Mouse (Mus musculus): Measurements from ENCODE around the gene Itgal. TPM values are rescaled to one million over a fixed set of nuclear protein-coding genes. Genes with fewer than 3 reads are reported as not detected.
"Not testable (repeated sequence)": the region's sequence is repeated elsewhere in the genome, so short reads cannot be mapped to it uniquely, and the experiment has no call there.

Itgal gene
- polyA plus RNA-seq (2014; fragmentation: Nextera tagmentation; extraction: Ambion mirVana) = 0.09 and 0.17 TPM in 2 replicates

DNA sequence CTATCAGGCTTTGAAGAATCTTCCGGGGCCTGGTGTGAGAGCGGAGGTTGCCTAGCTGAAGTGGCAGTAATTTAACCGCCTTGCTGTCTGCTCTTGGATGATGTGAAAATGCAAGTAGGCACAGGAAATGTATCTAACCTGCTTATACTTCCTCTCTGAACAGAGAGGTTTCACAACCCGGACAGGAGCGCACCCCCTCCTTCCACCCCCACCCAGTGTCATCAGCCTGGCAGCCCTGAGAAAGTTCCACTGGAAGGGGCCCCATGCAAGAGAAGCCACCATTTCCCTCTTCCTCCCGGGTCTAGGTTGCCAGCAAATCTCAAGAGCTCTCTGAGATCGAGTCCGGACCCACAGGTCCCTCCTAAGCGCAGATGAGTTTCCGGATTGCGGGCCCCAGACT lies at the start of gene Itgal:
Gene Itgal, plus strand, starts transcription at position 163 of the 400 bp plus-strand sequence.
- Histone ChIP-seq H3K4me2 (ENCODE audit: low read depth, low read length) (no peak within 1 kb of the TSS), H3K4me1 (ENCODE audit: control insufficient read depth, insufficient read depth, low read length) (no peaks in the 10 kb centered on the region), H3K9me3 (ENCODE audit: control insufficient read depth, low read length) (no peaks in the 10 kb centered on the region), H3K4me3 (ENCODE audit: low read depth, low read length) (no peak within 1 kb of the TSS), H3K27ac (ENCODE audit: low read depth, low read length) (no peak within 1 kb of the TSS), H3K9ac (replicated peaks; ENCODE audit: low read depth, low read length) (no peak within 1 kb of the TSS), H3K36me3 (ENCODE audit: control insufficient read depth, insufficient read depth, low read length) (no peaks in the 10 kb centered on the region), H3K27me3 (ENCODE audit: control insufficient read depth, insufficient read depth, low read length) (no peaks in the 10 kb centered on the region)
- 84% methylated on average over 11 of the region's 11 CpGs for WGBS
- ATAC-seq (ENCODE audit: low read depth) = no peak

GRCm38 (mm10) chr7:127250511-127250910 lies 45.5 kb upstream of the Itgal start:
- H3K4me2 ChIP-seq (ENCODE audit: low read depth, low read length); H3K9me3 ChIP-seq (ENCODE audit: control insufficient read depth, low read length); H3K4me3 ChIP-seq (ENCODE audit: low read depth, low read length); H3K36me3 ChIP-seq (ENCODE audit: control insufficient read depth, insufficient read depth, low read length); H3K9ac ChIP-seq (replicated peaks; ENCODE audit: low read depth, low read length); ATAC-seq (ENCODE audit: low read depth); H3K27ac ChIP-seq (ENCODE audit: low read depth, low read length); H3K27me3 ChIP-seq (ENCODE audit: control insufficient read depth, insufficient read depth, low read length): not testable (repeated sequence)
- H3K4me1 ChIP-seq (ENCODE audit: control insufficient read depth, insufficient read depth, low read length) = peaks cover 24% of the 10 kb centered on the region
- 91% methylated on average over 8 of the region's 8 CpGs for WGBS

DNA sequence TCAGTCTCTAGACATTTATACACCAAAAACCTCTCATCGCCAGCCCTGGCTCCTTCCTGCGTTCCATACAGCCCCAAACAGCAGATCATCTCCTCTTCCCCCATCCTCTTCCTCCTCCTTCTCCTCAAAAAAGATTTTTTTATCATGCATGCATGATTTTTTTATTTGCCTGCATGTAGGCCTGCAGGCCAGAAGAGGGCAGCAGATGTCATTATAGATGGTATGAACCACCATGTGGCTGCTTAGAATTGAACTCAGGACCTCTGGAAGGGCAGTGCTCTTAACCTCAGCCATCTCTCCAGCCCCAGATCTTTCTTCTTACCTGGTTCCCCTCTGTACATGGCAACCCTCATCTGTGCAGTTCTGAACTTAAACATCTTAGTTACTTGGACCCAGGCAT lies 43.6 kb upstream of the Itgal start:
- H3K4me3 ChIP-seq (ENCODE audit: low read depth, low read length) = no peak overlapping the region
- 0 out of 2 replicates have a peak, but pooled peaks cover 3% of the 10 kb centered on the region for H3K36me3 ChIP-seq (ENCODE audit: control insufficient read depth, insufficient read depth, low read length)
- H3K4me1 ChIP-seq (ENCODE audit: control insufficient read depth, insufficient read depth, low read length) = peaks cover 12% of the 10 kb centered on the region; the same call in 1 of the 2 replicates
- ATAC-seq (ENCODE audit: low read depth) = no peak
- no peak overlapping the region for H3K9ac ChIP-seq (replicated peaks; ENCODE audit: low read depth, low read length)
- H3K9me3 ChIP-seq (ENCODE audit: control insufficient read depth, low read length) = no peaks in the 10 kb centered on the region
- H3K27ac ChIP-seq (ENCODE audit: low read depth, low read length) = no peak overlapping the region
- H3K4me2 ChIP-seq (ENCODE audit: low read depth, low read length) = no peak overlapping the region
- WGBS = 87% methylated on average over 2 of the region's 2 CpGs
- no peaks in the 10 kb centered on the region for H3K27me3 ChIP-seq (ENCODE audit: control insufficient read depth, insufficient read depth, low read length)

- Histone ChIP-seq H3K4me1 (ENCODE audit: control insufficient read depth, insufficient read depth, low read length) (peaks cover 12% of the 10 kb centered on the region; the same call in 1 of the 2 replicates), H3K9ac (replicated peaks; ENCODE audit: low read depth, low read length) (peak overlapping the region; percentile 67), H3K27me3 (ENCODE audit: control insufficient read depth, insufficient read depth, low read length) (no peaks in the 10 kb centered on the region), H3K4me2 (ENCODE audit: low read depth, low read length) (peak overlapping the region; percentile 81), H3K9me3 (ENCODE audit: control insufficient read depth, low read length) (no peaks in the 10 kb centered on the region), H3K27ac (ENCODE audit: low read depth, low read length) (peak overlapping the region; percentile 94), H3K4me3 (ENCODE audit: low read depth, low read length) (peak overlapping the region; percentile 53), H3K36me3 (ENCODE audit: control insufficient read depth, insufficient read depth, low read length) (0 out of 2 replicates have a peak, but pooled peaks cover 3% of the 10 kb centered on the region)
- no peak for ATAC-seq (ENCODE audit: low read depth)
- WGBS = 88% methylated on average over 6 of the region's 6 CpGs
Measured at GRCm38 (mm10) chr7:127253341-127253740, 42.7 kb upstream of the Itgal start.

GRCm38 (mm10) chr7:127253821-127254769 lies 42.0 kb upstream of the Itgal start:
- Histone ChIP-seq H3K27me3 (ENCODE audit: control insufficient read depth, insufficient read depth, low read length) (no peaks in the 10 kb centered on the region), H3K9me3 (ENCODE audit: control insufficient read depth, low read length) (no peaks in the 10 kb centered on the region), H3K4me2 (ENCODE audit: low read depth, low read length) (peak overlapping the region; percentile 81), H3K4me3 (ENCODE audit: low read depth, low read length) (peak overlapping the region; percentile 53), H3K4me1 (ENCODE audit: control insufficient read depth, insufficient read depth, low read length) (peaks cover 12% of the 10 kb centered on the region; the same call in 1 of the 2 replicates), H3K27ac (ENCODE audit: low read depth, low read length) (peak overlapping the region; percentile 94), H3K9ac (replicated peaks; ENCODE audit: low read depth, low read length) (peak overlapping the region; percentile 67), H3K36me3 (ENCODE audit: control insufficient read depth, insufficient read depth, low read length) (no peaks in the 10 kb centered on the region)
- ATAC-seq (ENCODE audit: low read depth) = peak; percentile 93
- WGBS = under 1% methylated on average over 136 of the region's 136 CpGs

- WGBS = 20% methylated on average over 4 of the region's 4 CpGs
- peak overlapping the region; percentile 87 for H3K27ac ChIP-seq (ENCODE audit: low read depth, low read length)
- no peak for ATAC-seq (ENCODE audit: low read depth)
- H3K9me3 ChIP-seq (ENCODE audit: control insufficient read depth, low read length) = no peaks in the 10 kb centered on the region
- H3K4me1 ChIP-seq (ENCODE audit: control insufficient read depth, insufficient read depth, low read length) = peaks cover 14% of the 10 kb centered on the region; the same call in 1 of the 2 replicates
- peak overlapping the region; percentile 67 for H3K9ac ChIP-seq (replicated peaks; ENCODE audit: low read depth, low read length)
- H3K27me3 ChIP-seq (ENCODE audit: control insufficient read depth, insufficient read depth, low read length) = no peaks in the 10 kb centered on the region
- H3K4me3 ChIP-seq (ENCODE audit: low read depth, low read length) = peak overlapping the region; percentile 53
- H3K36me3 ChIP-seq (ENCODE audit: control insufficient read depth, insufficient read depth, low read length) = no peaks in the 10 kb centered on the region
- peak overlapping the region; percentile 81 for H3K4me2 ChIP-seq (ENCODE audit: low read depth, low read length)
Measured at GRCm38 (mm10) chr7:127255008-127255407, 41.1 kb upstream of the Itgal start.

DNA sequence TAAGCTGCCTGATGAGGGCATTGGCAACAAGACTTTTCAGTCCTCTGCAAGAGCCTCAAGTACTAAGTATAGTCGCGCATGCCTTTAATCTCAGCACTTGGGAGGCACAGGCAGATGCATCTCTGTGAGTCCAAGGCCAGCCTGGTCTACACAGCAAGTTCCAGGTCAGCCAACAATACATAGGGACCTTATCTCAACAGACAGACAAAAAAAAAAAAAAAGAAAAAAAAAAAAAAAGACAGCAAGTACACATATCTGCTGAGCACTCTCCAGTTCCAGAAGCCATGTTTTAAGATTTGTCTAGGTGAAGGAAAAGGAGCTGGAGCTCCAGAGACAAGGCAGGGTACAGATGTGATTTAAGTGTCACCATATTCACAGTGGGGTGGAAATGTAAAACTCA lies 40.1 kb upstream of the Itgal start:
- Histone ChIP-seq H3K4me3 (ENCODE audit: low read depth, low read length) (no peak overlapping the region), H3K27ac (ENCODE audit: low read depth, low read length) (no peak overlapping the region), H3K27me3 (ENCODE audit: control insufficient read depth, insufficient read depth, low read length) (no peaks in the 10 kb centered on the region), H3K4me2 (ENCODE audit: low read depth, low read length) (no peak overlapping the region), H3K4me1 (ENCODE audit: control insufficient read depth, insufficient read depth, low read length) (peaks cover 16% of the 10 kb centered on the region; the same call in 1 of the 2 replicates), H3K9ac (replicated peaks; ENCODE audit: low read depth, low read length) (no peak overlapping the region), H3K9me3 (ENCODE audit: control insufficient read depth, low read length) (no peaks in the 10 kb centered on the region), H3K36me3 (ENCODE audit: control insufficient read depth, insufficient read depth, low read length) (no peaks in the 10 kb centered on the region)
- no peak for ATAC-seq (ENCODE audit: low read depth)
- WGBS = 94% methylated on average over 2 of the region's 2 CpGs

DNA sequence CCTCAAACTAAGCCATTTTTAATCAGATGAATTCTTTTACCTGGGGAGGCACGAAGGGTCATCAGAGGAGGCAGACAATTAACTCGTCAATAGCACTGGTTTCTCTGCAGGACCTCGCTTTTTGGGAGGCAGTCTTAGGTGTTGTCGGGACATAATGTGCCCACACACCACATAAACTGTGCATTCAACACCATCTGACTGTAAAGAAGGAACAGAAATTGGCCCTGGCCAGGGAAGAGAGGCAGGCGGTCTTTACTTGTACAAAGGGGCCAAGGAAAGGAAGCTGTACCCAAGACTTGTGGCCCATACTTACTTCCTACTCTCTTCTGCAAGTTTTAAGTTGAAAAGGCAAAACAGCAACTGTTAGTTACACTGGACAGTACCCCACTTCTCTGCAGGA lies 39.5 kb upstream of the Itgal start:
- H3K4me2 ChIP-seq (ENCODE audit: low read depth, low read length) = no peak overlapping the region
- no peak overlapping the region for H3K9ac ChIP-seq (replicated peaks; ENCODE audit: low read depth, low read length)
- no peak overlapping the region for H3K27ac ChIP-seq (ENCODE audit: low read depth, low read length)
- ATAC-seq (ENCODE audit: low read depth) = no peak
- 90% methylated on average over 5 of the region's 5 CpGs for WGBS
- H3K4me1 ChIP-seq (ENCODE audit: control insufficient read depth, insufficient read depth, low read length) = peaks cover 18% of the 10 kb centered on the region; the same call in 1 of the 2 replicates
- no peaks in the 10 kb centered on the region for H3K36me3 ChIP-seq (ENCODE audit: control insufficient read depth, insufficient read depth, low read length)
- H3K9me3 ChIP-seq (ENCODE audit: control insufficient read depth, low read length) = no peaks in the 10 kb centered on the region
- H3K4me3 ChIP-seq (ENCODE audit: low read depth, low read length) = no peak overlapping the region
- H3K27me3 ChIP-seq (ENCODE audit: control insufficient read depth, insufficient read depth, low read length) = no peaks in the 10 kb centered on the region
